Mouse (Mus musculus) ES-CJ7 (cell line): Measurements from ENCODE around the gene Shd.

Experiments
- DNase-seq: peaks from one replicate; pipeline ENCODE4 v3.0.0; 2011; ENCODE audit warnings: low read depth, low spot score

Shd gene

GRCm38 (mm10) chr17:56024931-56025330 lies 54.7 kb downstream of the Shd start:
- DNase-seq: no peak
